In the genomic region with DNA sequence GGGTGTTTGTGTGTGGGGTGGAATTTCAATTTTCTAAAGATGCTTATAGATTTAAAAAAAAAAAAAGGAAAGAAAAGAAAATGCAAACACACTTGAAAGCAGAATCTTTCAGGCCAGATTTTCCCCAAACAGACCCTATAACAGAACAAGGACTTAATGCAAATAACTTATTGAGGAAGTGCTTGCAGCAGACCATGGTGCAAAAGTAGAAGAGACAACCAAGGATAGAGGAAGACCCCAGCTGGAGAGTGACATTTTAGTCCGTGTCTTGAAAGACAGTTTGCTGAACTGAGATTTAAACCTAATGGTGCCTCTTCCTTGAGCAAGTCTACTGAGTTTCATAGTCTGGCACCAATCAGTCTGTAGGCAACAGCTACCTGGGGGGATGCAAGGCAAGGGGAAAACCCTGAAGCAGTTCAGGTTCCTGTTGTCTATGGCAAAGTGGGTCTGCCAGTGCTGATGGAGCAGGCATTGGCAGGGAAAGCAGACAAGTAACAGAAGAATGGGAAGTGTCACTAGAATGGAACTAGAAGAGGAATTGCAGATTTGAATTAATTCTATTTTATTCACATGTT, we compare ENCODE assay signal across 22 mouse cellular contexts.
"Had no signal": no experiment of that assay in that cellular context is flagged by ENCODE, and none has a peak within 500 bp of the region (broad histone marks: within the 10 kb centered on the region; RNA-seq: fewer than 3 reads in every experiment).

No protein-coding gene starts in this region.

- H3K4me1 ChIP-seq: kidney, embryonic 15.5 days; liver, embryonic 13.5 days; megakaryocyte, embryonic 14.5 days; midbrain, embryonic 10.5 days; midbrain, embryonic 13.5 days; neural tube, embryonic 13.5 days had no signal

- H3K4me3 ChIP-seq: kidney, embryonic 15.5 days; left cerebral cortex, adult 2 months; liver, embryonic 13.5 days; megakaryocyte, embryonic 14.5 days; midbrain, embryonic 10.5 days; midbrain, embryonic 13.5 days; myocyte; neural tube, embryonic 13.5 days had no signal

- H3K27ac ChIP-seq: kidney, embryonic 15.5 days; left cerebral cortex, adult 2 months; liver, embryonic 13.5 days; midbrain, embryonic 10.5 days; midbrain, embryonic 13.5 days; neural tube, embryonic 13.5 days; stomach, postnatal 0 days had no signal

- H3K36me3 ChIP-seq: kidney, embryonic 15.5 days; liver, embryonic 13.5 days; midbrain, embryonic 10.5 days; midbrain, embryonic 13.5 days; neural tube, embryonic 13.5 days had no signal

- ATAC-seq: intestine, postnatal 0 days; midbrain, embryonic 13.5 days; midbrain, embryonic 16.5 days had no signal

- H3K9ac ChIP-seq: kidney, embryonic 15.5 days; liver, embryonic 13.5 days; midbrain, embryonic 13.5 days; neural tube, embryonic 13.5 days had no signal

- H3K27me3 ChIP-seq: kidney, embryonic 15.5 days; liver, embryonic 13.5 days; megakaryocyte, embryonic 14.5 days; midbrain, embryonic 13.5 days; neural tube, embryonic 13.5 days had no signal

- DNase-seq: kidney, adult 2 months; kidney, postnatal 10 days; kidney, postnatal 36 days; layer of hippocampus, postnatal 36 days; liver, embryonic 13.5 days; lung, adult 2 months; lung, postnatal 14 days; lung, postnatal 4 days; right cerebral cortex, postnatal 14 days; right cerebral cortex, postnatal 4 days; thymus, adult 2 months; thymus, postnatal 14 days had no signal

- H3K4me2 ChIP-seq: kidney, embryonic 15.5 days; liver, embryonic 13.5 days; midbrain, embryonic 13.5 days; neural tube, embryonic 13.5 days had no signal

- H3K9me3 ChIP-seq: kidney, embryonic 15.5 days; liver, embryonic 13.5 days; megakaryocyte, embryonic 14.5 days; midbrain, embryonic 10.5 days; midbrain, embryonic 13.5 days; neural tube, embryonic 13.5 days had no signal
